In genomic region chr7:44247971-44248370, GRCm38 (mm10) we compare ENCODE assay signal across 10 mouse cellular contexts. TPM values are rescaled to one million over a fixed set of nuclear protein-coding genes. Genes with fewer than 3 reads are reported as not detected.
A peak's percentile ranks its signal among the peaks of the same experiment; 100 is the strongest.
DNase-seq lines count a peak whose midpoint lies in the region; ATAC-seq and TF ChIP-seq lines count a peak whose summit lies in the region.
"Had no signal": no experiment of that assay in that cellular context is flagged by ENCODE, and none has a peak within 500 bp of the region (broad histone marks: within the 10 kb centered on the region; RNA-seq: fewer than 3 reads in every experiment).

No protein-coding gene starts in this region.

- peak overlapping the region; percentile 75 for H3K4me2 ChIP-seq in neural tube, embryonic 11.5 days (ENCODE audit: low read depth)
- H3K4me2 ChIP-seq in forebrain, embryonic 16.5 days (ENCODE audit: low read length) = peak overlapping the region; percentile 88
- peak overlapping the region; percentile 88 for H3K4me2 ChIP-seq in liver, embryonic 14.5 days (ENCODE audit: low read depth)

- peak overlapping the region; percentile 90 for H3K4me3 ChIP-seq in neural tube, embryonic 11.5 days (ENCODE audit: low read depth, low read length)
- peak overlapping the region; percentile 88 for H3K4me3 ChIP-seq in forebrain, embryonic 16.5 days (replicated peaks; ENCODE audit: low read length)
- H3K4me3 ChIP-seq in liver, embryonic 14.5 days (ENCODE audit: insufficient read depth in 1 of 2, low read depth in 2 of 2, low read length in 2 of 2) = peak overlapping the region; percentile 35 to 89

- TF ChIP-seq CTCF in liver, embryonic 14.5 days (IDR thresholded peaks at IDR 0.05; ENCODE audit: low read depth) = no peak

- DNase-seq in neural tube, embryonic 11.5 days (ENCODE audit: low spot score) = no peak
- DNase-seq in neural tube, embryonic 10.5 days (ENCODE audit: extremely low spot score, low spot score) = no peak
- DNase-seq in liver, embryonic 14.5 days (ENCODE audit: low read depth in 3 of 3, low spot score in 3 of 3) = no peak
- no peak for DNase-seq in ovary, postnatal 10 days (ENCODE audit: low spot score)
- DNase-seq in embryo, embryonic 9.5 days (ENCODE audit: extremely low spot score) = no peak
- no peak for DNase-seq in layer of hippocampus, adult 8-10 months (ENCODE audit: low spot score in 2 of 2)
- DNase-seq: kidney, postnatal 10 days had no signal

- no peaks in the 10 kb centered on the region for H3K9me3 ChIP-seq in neural tube, embryonic 11.5 days (ENCODE audit: control insufficient read depth, low read length)
- no peaks in the 10 kb centered on the region for H3K9me3 ChIP-seq in forebrain, embryonic 16.5 days (ENCODE audit: control insufficient read depth, low read length)
- H3K9me3 ChIP-seq in liver, embryonic 14.5 days (ENCODE audit: control insufficient read depth, low read length) = no peaks in the 10 kb centered on the region

- TF ChIP-seq EP300 in liver, embryonic 14.5 days (IDR thresholded peaks at IDR 0.05; ENCODE audit: low read depth) = no peak

- no peaks in the 10 kb centered on the region for H3K27me3 ChIP-seq in neural tube, embryonic 11.5 days (ENCODE audit: control insufficient read depth, insufficient read depth, low read length)
- no peaks in the 10 kb centered on the region for H3K27me3 ChIP-seq in forebrain, embryonic 16.5 days (replicated peaks; ENCODE audit: control insufficient read depth, insufficient read depth, low read length)
- H3K27me3 ChIP-seq in liver, embryonic 14.5 days (ENCODE audit: control insufficient read depth, insufficient read depth, low read length) = no peaks in the 10 kb centered on the region

- no peak overlapping the region; the same call in 1 of the 2 replicates for H3K9ac ChIP-seq in neural tube, embryonic 11.5 days (ENCODE audit: low read length)
- H3K9ac ChIP-seq in forebrain, embryonic 16.5 days (replicated peaks; ENCODE audit: low read depth, low read length) = peak overlapping the region; percentile 96; the same call in 1 of the 2 replicates
- peak overlapping the region; percentile 2 for H3K9ac ChIP-seq in liver, embryonic 14.5 days (replicated peaks)

- H3K4me1 ChIP-seq in neural tube, embryonic 11.5 days (ENCODE audit: control insufficient read depth, insufficient read depth, low read length) = peaks cover 10% of the 10 kb centered on the region
- peaks cover 25% of the 10 kb centered on the region for H3K4me1 ChIP-seq in forebrain, embryonic 16.5 days (replicated peaks; ENCODE audit: control insufficient read depth, insufficient read depth, low read length)
- H3K4me1 ChIP-seq in liver, embryonic 14.5 days (replicated peaks; ENCODE audit: control insufficient read depth in 2 of 2, insufficient read depth in 2 of 2, low read length in 1 of 2) = peaks cover 4 to 11% of the 10 kb centered on the region in 2 experiments

- H3K27ac ChIP-seq in neural tube, embryonic 11.5 days (ENCODE audit: low read depth, low read length) = no peak overlapping the region
- no peak overlapping the region for H3K27ac ChIP-seq in forebrain, embryonic 16.5 days (ENCODE audit: low read length)
- H3K27ac ChIP-seq in liver, embryonic 14.5 days = no peak overlapping the region

- no peak for ATAC-seq in neural tube, embryonic 11.5 days (ENCODE audit: insufficient read depth, low FRiP score, low TSS enrichment)
- no peak for ATAC-seq in forebrain, embryonic 16.5 days
- no peak for ATAC-seq in liver, embryonic 14.5 days (ENCODE audit: insufficient read depth)

- H3K36me3 ChIP-seq in neural tube, embryonic 11.5 days (ENCODE audit: control insufficient read depth, insufficient read depth, low read length) = peaks cover 23% of the 10 kb centered on the region
- peaks cover 30% of the 10 kb centered on the region for H3K36me3 ChIP-seq in forebrain, embryonic 16.5 days (ENCODE audit: control insufficient read depth, insufficient read depth)
- H3K36me3 ChIP-seq in liver, embryonic 14.5 days (replicated peaks; ENCODE audit: control insufficient read depth, insufficient read depth, low read depth) = peaks cover 37% of the 10 kb centered on the region

- 94% methylated on average over 2 of the region's 2 CpGs for WGBS in neural tube, embryonic 11.5 days
- WGBS in forebrain, embryonic 16.5 days = 95% methylated on average over 2 of the region's 2 CpGs
- 88% methylated on average over 2 of the region's 2 CpGs for WGBS in liver, embryonic 14.5 days (ENCODE audit: insufficient replicate concordance)

RNA-seq across cellular contexts. Expression of gene 2410002F23Rik, which starts 1.4 kb away (rescaled TPM):
- 143 TPM in 2 replicates for polyA plus RNA-seq in neural tube, embryonic 11.5 days (2014; fragmentation: Nextera tagmentation; extraction: Ambion mirVana)
- polyA plus RNA-seq in forebrain, embryonic 16.5 days (2015; fragmentation: Nextera tagmentation; extraction: Ambion mirVana) = 240 and 264 TPM in 2 replicates
- 43.8 and 47.9 TPM in 2 replicates for polyA plus RNA-seq in liver, embryonic 14.5 days (2012; rRNA removed)
- polyA plus RNA-seq in liver, embryonic 14.5 days (2014; fragmentation: Nextera tagmentation; extraction: Ambion mirVana) = 20.0 and 21.8 TPM in 2 replicates
- total RNA-seq in layer of hippocampus, adult 8-10 months (2022) = 10 to 100 TPM; 76.7 to 94.0 (median 85.5) TPM

RNA-seq across cellular contexts. Expression of gene 1700028J19Rik, which starts 1.5 kb away (rescaled TPM):
- polyA plus RNA-seq in neural tube, embryonic 11.5 days (2014; fragmentation: Nextera tagmentation; extraction: Ambion mirVana) = 1.1 and 1.2 TPM in 2 replicates
- polyA plus RNA-seq in forebrain, embryonic 16.5 days (2015; fragmentation: Nextera tagmentation; extraction: Ambion mirVana) = 1.1 and 1.4 TPM in 2 replicates
- polyA plus RNA-seq in liver, embryonic 14.5 days (2012; rRNA removed) = 0.97 and 1.3 TPM in 2 replicates
- polyA plus RNA-seq in liver, embryonic 14.5 days (2014; fragmentation: Nextera tagmentation; extraction: Ambion mirVana) = 1.3 and 1.5 TPM in 2 replicates
- 1 to 10 TPM; 1.3 to 2.4 (median 1.7) TPM for total RNA-seq in layer of hippocampus, adult 8-10 months (2022)
- total RNA-seq: monocyte, adult 5-6 weeks had no signal

RNA-seq across cellular contexts. Expression of gene Acp4, which starts 9.2 kb away (rescaled TPM):
- not detected in 2 replicates for polyA plus RNA-seq in neural tube, embryonic 11.5 days (2014; fragmentation: Nextera tagmentation; extraction: Ambion mirVana)
- not detected in 2 replicates for polyA plus RNA-seq in forebrain, embryonic 16.5 days (2015; fragmentation: Nextera tagmentation; extraction: Ambion mirVana)
- not detected in 2 replicates for polyA plus RNA-seq in liver, embryonic 14.5 days (2012; rRNA removed)
- polyA plus RNA-seq in liver, embryonic 14.5 days (2014; fragmentation: Nextera tagmentation; extraction: Ambion mirVana) = not detected in 2 replicates
- not detected for total RNA-seq in layer of hippocampus, adult 8-10 months (2022)
- total RNA-seq: monocyte, adult 5-6 weeks had no signal
- polyA plus RNA-seq: cortical plate, adult 2 months had no signal

RNA-seq across cellular contexts. Expression of gene Gm36864, which starts 12.0 kb away (rescaled TPM):
- not detected in 2 replicates for polyA plus RNA-seq in neural tube, embryonic 11.5 days (2014; fragmentation: Nextera tagmentation; extraction: Ambion mirVana)
- not detected in 2 replicates for polyA plus RNA-seq in forebrain, embryonic 16.5 days (2015; fragmentation: Nextera tagmentation; extraction: Ambion mirVana)
- polyA plus RNA-seq in liver, embryonic 14.5 days (2012; rRNA removed) = not detected in 2 replicates
- polyA plus RNA-seq in liver, embryonic 14.5 days (2014; fragmentation: Nextera tagmentation; extraction: Ambion mirVana) = not detected in 2 replicates
- total RNA-seq in layer of hippocampus, adult 8-10 months (2022) = not detected
- total RNA-seq: monocyte, adult 5-6 weeks had no signal
- polyA plus RNA-seq: cortical plate, adult 2 months had no signal

RNA-seq across cellular contexts. Expression of gene Gm15517, which starts 13.3 kb away (rescaled TPM):
- polyA plus RNA-seq in neural tube, embryonic 11.5 days (2014; fragmentation: Nextera tagmentation; extraction: Ambion mirVana) = not detected in 2 replicates
- not detected in 2 replicates for polyA plus RNA-seq in forebrain, embryonic 16.5 days (2015; fragmentation: Nextera tagmentation; extraction: Ambion mirVana)
- polyA plus RNA-seq in liver, embryonic 14.5 days (2012; rRNA removed) = not detected in 2 replicates
- polyA plus RNA-seq in liver, embryonic 14.5 days (2014; fragmentation: Nextera tagmentation; extraction: Ambion mirVana) = not detected in 2 replicates
- not detected for total RNA-seq in layer of hippocampus, adult 8-10 months (2022)
- total RNA-seq: monocyte, adult 5-6 weeks had no signal
- polyA plus RNA-seq: cortical plate, adult 2 months had no signal
